Mouse (Mus musculus): ENCODE measurements around the gene Prkce. TPM values are rescaled to one million over a fixed set of nuclear protein-coding genes. Genes with fewer than 3 reads are reported as not detected.

Prkce gene
- polyA plus RNA-seq, 1 experiment from 2014 or later: 35.7 TPM

DNA sequence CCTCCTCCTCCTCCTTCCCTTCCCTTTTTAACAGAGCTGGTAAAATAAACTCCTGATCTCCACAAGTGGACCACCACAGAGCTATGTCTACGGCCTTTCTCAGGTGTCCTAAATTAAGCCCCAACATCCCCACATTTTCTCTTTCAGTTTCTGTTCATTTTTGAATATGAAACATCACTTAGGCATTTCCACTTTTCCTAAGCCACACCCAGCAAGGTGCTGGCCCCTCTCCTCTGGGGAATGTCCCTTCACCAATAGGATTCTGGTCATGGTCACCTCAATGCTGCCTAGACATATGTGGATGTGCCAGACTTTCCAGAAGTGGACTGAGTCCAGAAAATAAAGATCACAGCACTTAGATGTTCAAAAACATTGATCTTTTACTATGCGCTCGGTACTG lies 193.3 kb downstream of the Prkce start:
- Histone ChIP-seq H3K4me1 (ENCODE audit: control insufficient read depth, insufficient read depth, low read depth, low read length) (peaks cover 7% of the 10 kb centered on the region), H3K27me3 (replicated peaks; ENCODE audit: control insufficient read depth, insufficient read depth, low read length) (no peaks in the 10 kb centered on the region), H3K4me3 (ENCODE audit: low read length) (no peak overlapping the region), H3K4me2 (ENCODE audit: low read length) (no peak overlapping the region), H3K9me3 (ENCODE audit: control insufficient read depth, low read length) (no peaks in the 10 kb centered on the region), H3K36me3 (ENCODE audit: control insufficient read depth, insufficient read depth, low read length) (no peaks in the 10 kb centered on the region), H3K27ac (ENCODE audit: low read depth, low read length) (no peak overlapping the region), H3K9ac (ENCODE audit: low read depth, low read length) (no peak overlapping the region)
- ATAC-seq: no peak
- 95% methylated on average over 3 of the region's 3 CpGs for WGBS

DNA sequence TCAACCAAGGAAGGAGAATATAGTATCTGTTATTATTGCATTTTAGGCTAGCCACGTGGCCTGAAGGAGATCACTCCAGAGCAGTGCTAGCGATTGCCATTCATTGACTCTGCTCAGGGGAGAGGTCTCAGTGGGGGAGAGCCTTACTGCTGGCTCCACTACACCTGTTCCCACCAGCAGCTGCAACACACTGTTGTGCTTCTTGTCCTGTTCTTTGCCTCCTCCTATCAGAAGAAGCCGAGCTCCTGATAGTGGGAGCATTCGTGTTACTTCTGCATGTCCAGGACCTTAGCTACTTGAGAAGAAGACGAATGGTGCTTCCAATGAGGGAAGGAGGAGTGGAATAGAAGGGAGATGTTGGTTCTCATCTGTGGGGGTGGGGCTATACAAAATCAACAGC lies 195.8 kb downstream of the Prkce start:
- no peak for ATAC-seq
- Histone ChIP-seq H3K27me3 (replicated peaks; ENCODE audit: control insufficient read depth, insufficient read depth, low read length) (no peaks in the 10 kb centered on the region), H3K36me3 (ENCODE audit: control insufficient read depth, insufficient read depth, low read length) (no peaks in the 10 kb centered on the region), H3K9me3 (ENCODE audit: control insufficient read depth, low read length) (no peaks in the 10 kb centered on the region), H3K9ac (ENCODE audit: low read depth, low read length) (no peak overlapping the region), H3K4me3 (ENCODE audit: low read length) (no peak overlapping the region), H3K4me2 (ENCODE audit: low read length) (no peak overlapping the region), H3K27ac (ENCODE audit: low read depth, low read length) (no peak overlapping the region), H3K4me1 (ENCODE audit: control insufficient read depth, insufficient read depth, low read depth, low read length) (peaks cover 17% of the 10 kb centered on the region)
- 65% methylated on average over 5 of the region's 5 CpGs for WGBS

DNA sequence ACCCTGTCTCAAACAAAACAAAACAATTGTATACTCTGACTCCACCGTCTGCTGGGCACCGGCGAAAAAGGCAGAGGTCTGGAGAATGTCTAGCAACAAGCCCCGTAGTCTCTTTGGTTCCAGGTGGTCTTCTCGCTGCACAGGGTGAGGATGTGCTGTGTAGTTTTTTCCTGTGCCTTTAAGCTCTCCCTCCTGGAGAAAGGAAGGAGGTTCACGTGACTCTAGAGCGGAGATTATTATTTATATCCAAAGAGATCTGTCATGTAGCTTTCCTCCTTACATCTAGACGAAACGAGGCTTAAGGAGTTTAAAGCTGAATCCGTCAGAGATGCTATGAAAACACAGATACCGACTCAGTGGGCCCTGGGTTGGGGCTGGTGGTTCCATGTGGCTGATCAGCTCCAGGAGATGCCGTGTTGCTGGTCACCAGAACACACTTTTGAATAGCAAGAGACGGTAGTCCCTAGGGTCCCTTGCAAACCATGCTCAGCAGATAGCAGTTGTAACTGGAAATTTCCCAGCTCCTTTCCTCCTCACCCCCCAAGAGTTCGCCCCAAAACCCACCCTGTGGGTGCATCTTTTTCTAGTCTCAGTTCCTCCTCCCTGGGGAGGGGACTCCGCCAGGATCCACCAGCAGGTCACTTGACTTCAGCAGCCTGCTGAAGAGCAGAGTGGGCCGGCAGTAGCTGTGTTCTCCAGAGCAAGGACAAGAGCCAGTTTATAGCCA lies 196.9 kb downstream of the Prkce start:
- Histone ChIP-seq H3K9me3 (ENCODE audit: control insufficient read depth, low read length) (no peaks in the 10 kb centered on the region), H3K9ac (ENCODE audit: low read depth, low read length) (no peak overlapping the region), H3K27me3 (replicated peaks; ENCODE audit: control insufficient read depth, insufficient read depth, low read length) (no peaks in the 10 kb centered on the region), H3K4me1 (ENCODE audit: control insufficient read depth, insufficient read depth, low read depth, low read length) (peaks cover 17% of the 10 kb centered on the region), H3K27ac (ENCODE audit: low read depth, low read length) (no peak overlapping the region), H3K4me2 (ENCODE audit: low read length) (no peak overlapping the region), H3K36me3 (ENCODE audit: control insufficient read depth, insufficient read depth, low read length) (no peaks in the 10 kb centered on the region), H3K4me3 (ENCODE audit: low read length) (no peak overlapping the region)
- 72% methylated on average over 16 of the region's 16 CpGs for WGBS
- 0 out of 2 replicates have a peak, but pooled peaks have one; percentile 43 for ATAC-seq

DNA sequence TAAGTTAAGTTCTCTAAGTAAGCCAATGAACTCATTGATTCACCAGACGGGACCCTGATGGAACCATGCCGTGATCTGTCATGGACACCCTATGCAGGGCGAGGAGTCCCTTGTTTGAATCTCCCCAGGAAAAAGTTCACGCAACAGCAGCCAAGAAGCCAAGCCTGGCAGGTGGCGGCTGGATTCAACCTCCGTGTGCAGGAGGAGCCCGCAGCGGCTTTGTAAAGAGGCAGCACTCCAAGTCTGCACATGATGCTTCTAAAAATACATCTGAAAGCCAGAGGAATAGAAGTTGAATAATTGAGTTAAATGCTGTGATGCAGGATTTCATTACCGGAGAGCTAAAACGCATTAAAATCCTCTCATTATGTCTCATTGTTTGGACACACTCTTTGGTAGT lies 199.3 kb downstream of the Prkce start:
- no peak; the same call in 1 of the 2 replicates for ATAC-seq
- Histone ChIP-seq H3K4me3 (ENCODE audit: low read length) (no peak overlapping the region), H3K36me3 (ENCODE audit: control insufficient read depth, insufficient read depth, low read length) (no peaks in the 10 kb centered on the region), H3K27me3 (replicated peaks; ENCODE audit: control insufficient read depth, insufficient read depth, low read length) (no peaks in the 10 kb centered on the region), H3K27ac (ENCODE audit: low read depth, low read length) (0 out of 2 replicates have a peak overlapping the region, but pooled peaks have one; percentile 44), H3K4me1 (ENCODE audit: control insufficient read depth, insufficient read depth, low read depth, low read length) (peaks cover 28% of the 10 kb centered on the region), H3K9ac (ENCODE audit: low read depth, low read length) (no peak overlapping the region), H3K4me2 (ENCODE audit: low read length) (no peak overlapping the region), H3K9me3 (ENCODE audit: control insufficient read depth, low read length) (no peaks in the 10 kb centered on the region)
- WGBS: 50% methylated on average over 10 of the region's 10 CpGs

DNA sequence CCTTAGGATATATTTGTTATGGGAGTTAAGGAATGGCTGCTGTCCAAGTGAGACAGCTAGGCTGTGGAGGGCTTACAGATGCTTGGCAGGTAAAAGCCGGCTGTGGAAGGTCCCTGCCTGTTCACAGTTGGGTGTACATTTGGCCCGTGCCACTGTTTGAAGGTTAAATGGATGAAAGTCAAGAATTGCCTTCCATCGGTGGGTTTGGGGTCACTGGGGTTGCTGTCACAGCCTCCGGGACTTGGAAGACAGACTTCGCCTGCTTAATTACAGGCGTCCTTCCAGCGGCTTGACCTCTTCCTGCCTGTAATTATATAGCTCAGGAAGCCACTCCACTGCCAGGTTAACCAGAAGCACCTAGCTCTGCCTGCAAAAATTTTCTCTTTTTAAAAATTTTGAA lies 200.1 kb downstream of the Prkce start:
- Histone ChIP-seq H3K27me3 (replicated peaks; ENCODE audit: control insufficient read depth, insufficient read depth, low read length) (no peaks in the 10 kb centered on the region), H3K9me3 (ENCODE audit: control insufficient read depth, low read length) (no peaks in the 10 kb centered on the region), H3K27ac (ENCODE audit: low read depth, low read length) (0 out of 2 replicates have a peak overlapping the region, but pooled peaks have one; percentile 29), H3K4me1 (ENCODE audit: control insufficient read depth, insufficient read depth, low read depth, low read length) (peaks cover 28% of the 10 kb centered on the region), H3K4me3 (ENCODE audit: low read length) (no peak overlapping the region), H3K4me2 (ENCODE audit: low read length) (no peak overlapping the region), H3K9ac (ENCODE audit: low read depth, low read length) (no peak overlapping the region), H3K36me3 (ENCODE audit: control insufficient read depth, insufficient read depth, low read length) (no peaks in the 10 kb centered on the region)
- no peak for ATAC-seq
- 38% methylated on average over 7 of the region's 7 CpGs for WGBS

DNA sequence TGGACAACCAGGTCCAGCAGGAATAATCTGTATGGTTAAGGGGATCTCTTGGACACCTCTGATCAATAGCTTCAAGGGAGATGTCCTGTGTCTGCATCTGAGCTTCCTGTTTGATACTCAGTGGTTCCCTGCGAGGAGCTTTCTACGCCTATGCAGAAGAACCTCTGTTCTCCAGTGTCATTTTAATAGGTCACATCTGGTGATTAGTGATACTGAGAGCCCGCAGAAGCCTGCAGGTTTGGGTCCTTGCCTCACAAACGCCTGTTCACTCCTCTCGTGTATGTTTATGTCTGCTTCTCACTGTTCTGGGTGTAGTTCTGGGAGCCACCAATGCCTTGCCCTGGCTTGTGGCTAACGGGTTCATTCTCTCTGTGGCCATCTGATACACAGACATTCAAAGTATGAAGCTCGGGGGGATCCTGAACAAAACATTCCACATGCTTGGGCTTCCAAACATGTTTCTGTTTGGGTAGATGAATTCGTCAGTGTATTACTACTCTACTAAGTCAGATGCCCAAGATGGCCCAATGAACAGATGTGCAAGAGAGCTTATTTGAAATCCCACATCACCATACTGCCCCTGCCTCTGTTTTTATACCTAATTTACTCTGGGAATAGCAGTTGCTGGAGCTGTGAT lies 202.6 kb downstream of the Prkce start:
- Histone ChIP-seq H3K4me1 (ENCODE audit: control insufficient read depth, insufficient read depth, low read depth, low read length) (peaks cover 26% of the 10 kb centered on the region), H3K27ac (ENCODE audit: low read depth, low read length) (no peak overlapping the region; the same call in 1 of the 2 replicates), H3K36me3 (ENCODE audit: control insufficient read depth, insufficient read depth, low read length) (no peaks in the 10 kb centered on the region), H3K27me3 (replicated peaks; ENCODE audit: control insufficient read depth, insufficient read depth, low read length) (no peaks in the 10 kb centered on the region), H3K9ac (ENCODE audit: low read depth, low read length) (no peak overlapping the region), H3K9me3 (ENCODE audit: control insufficient read depth, low read length) (no peaks in the 10 kb centered on the region), H3K4me2 (ENCODE audit: low read length) (no peak overlapping the region), H3K4me3 (ENCODE audit: low read length) (no peak overlapping the region)
- 75% methylated on average over 8 of the region's 8 CpGs for WGBS
- ATAC-seq: no peak

DNA sequence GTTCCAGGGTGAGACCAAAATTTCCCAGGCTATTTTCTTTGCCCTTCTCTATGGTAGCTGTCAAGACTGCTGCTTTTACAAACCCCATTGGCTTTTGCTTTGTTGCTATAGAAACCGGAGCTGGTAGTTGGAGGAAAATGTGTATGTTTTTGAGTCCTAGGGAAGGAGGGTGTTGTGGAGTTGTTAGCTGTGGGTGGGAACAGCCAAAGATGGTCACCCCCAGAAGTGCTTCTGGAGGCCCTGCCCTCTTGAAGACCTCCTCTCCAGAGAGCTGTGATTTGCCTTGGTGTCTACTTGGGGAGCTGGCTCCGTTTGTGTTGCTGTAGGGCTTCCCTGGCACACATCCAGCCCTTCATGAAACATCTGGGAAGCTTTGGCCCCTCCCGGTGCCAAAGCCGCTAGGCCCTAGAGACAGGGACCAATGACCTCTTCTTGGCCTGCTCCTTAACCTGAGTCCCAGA lies 203.5 kb downstream of the Prkce start:
- H3K9ac ChIP-seq (ENCODE audit: low read depth, low read length): no peak overlapping the region
- no peaks in the 10 kb centered on the region for H3K36me3 ChIP-seq (ENCODE audit: control insufficient read depth, insufficient read depth, low read length)
- H3K9me3 ChIP-seq (ENCODE audit: control insufficient read depth, low read length): no peaks in the 10 kb centered on the region
- H3K4me2 ChIP-seq (ENCODE audit: low read length): peak overlapping the region; percentile 24; the same call in 1 of the 2 replicates
- H3K4me3 ChIP-seq (ENCODE audit: low read length): no peak overlapping the region
- H3K4me1 ChIP-seq (ENCODE audit: control insufficient read depth, insufficient read depth, low read depth, low read length): peaks cover 26% of the 10 kb centered on the region
- 47% methylated on average over 4 of the region's 4 CpGs for WGBS
- H3K27me3 ChIP-seq (replicated peaks; ENCODE audit: control insufficient read depth, insufficient read depth, low read length): no peaks in the 10 kb centered on the region
- ATAC-seq: peak; percentile 73
- peak overlapping the region; percentile 37 for H3K27ac ChIP-seq (ENCODE audit: low read depth, low read length)

DNA sequence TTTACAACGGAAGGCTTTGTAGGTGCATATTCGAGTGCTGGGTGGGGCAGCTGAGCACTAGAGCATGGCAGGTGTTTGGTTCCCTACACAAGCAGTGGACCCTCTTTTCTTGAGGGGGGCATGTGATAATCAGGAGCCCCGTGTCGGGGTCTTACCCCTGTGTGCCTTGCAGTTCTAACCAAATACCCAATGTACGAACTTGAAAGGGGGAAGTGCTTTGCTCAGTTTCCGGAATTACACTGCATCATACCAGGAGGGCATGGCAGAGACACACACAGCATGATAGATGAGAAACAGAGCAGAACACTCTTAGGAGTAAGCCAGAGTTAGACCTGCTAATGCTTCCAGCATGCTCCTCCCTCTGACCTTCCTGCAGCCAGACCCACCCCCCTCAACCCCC lies 208.8 kb downstream of the Prkce start:
- WGBS: 97% methylated on average over 6 of the region's 6 CpGs
- no peak for ATAC-seq

DNA sequence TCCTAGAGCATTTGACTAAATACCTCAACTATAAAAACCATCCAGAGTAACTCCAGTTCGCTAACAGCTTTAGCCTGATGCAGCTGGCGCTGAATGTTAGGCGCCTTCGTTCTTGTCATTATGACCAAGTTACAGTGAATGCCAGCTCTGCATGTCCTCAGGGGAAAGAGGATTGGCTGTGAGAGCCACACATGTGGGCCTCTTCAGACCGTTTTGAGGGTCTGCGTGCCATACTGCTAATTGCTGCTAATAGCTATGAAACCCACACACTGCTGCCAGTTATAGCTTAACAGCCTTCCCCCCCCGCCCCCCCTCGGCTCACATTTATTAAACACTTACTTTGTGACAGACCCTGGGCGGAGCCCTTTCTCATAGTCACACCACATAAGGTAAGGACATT lies 210.3 kb downstream of the Prkce start:
- H3K4me2 ChIP-seq (ENCODE audit: low read length): no peak overlapping the region
- WGBS: 60% methylated on average over 9 of the region's 9 CpGs
- H3K9me3 ChIP-seq (ENCODE audit: control insufficient read depth, low read length): no peaks in the 10 kb centered on the region
- H3K27me3 ChIP-seq (replicated peaks; ENCODE audit: control insufficient read depth, insufficient read depth, low read length): no peaks in the 10 kb centered on the region
- ATAC-seq: no peak
- no peak overlapping the region for H3K9ac ChIP-seq (ENCODE audit: low read depth, low read length)
- H3K4me3 ChIP-seq (ENCODE audit: low read length): no peak overlapping the region
- H3K4me1 ChIP-seq (ENCODE audit: control insufficient read depth, insufficient read depth, low read depth, low read length): peaks cover 8% of the 10 kb centered on the region
- H3K27ac ChIP-seq (ENCODE audit: low read depth, low read length): no peak overlapping the region
- H3K36me3 ChIP-seq (ENCODE audit: control insufficient read depth, insufficient read depth, low read length): no peaks in the 10 kb centered on the region

More for the DNA sequence above, 208.8 kb downstream of the Prkce start:
- Histone ChIP-seq H3K9ac (ENCODE audit: low read depth, low read length) (no peak overlapping the region), H3K4me3 (ENCODE audit: low read length) (no peak overlapping the region), H3K27me3 (replicated peaks; ENCODE audit: control insufficient read depth, insufficient read depth, low read length) (no peaks in the 10 kb centered on the region), H3K9me3 (ENCODE audit: control insufficient read depth, low read length) (no peaks in the 10 kb centered on the region), H3K27ac (ENCODE audit: low read depth, low read length) (no peak overlapping the region), H3K4me1 (ENCODE audit: control insufficient read depth, insufficient read depth, low read depth, low read length) (peaks cover 11% of the 10 kb centered on the region), H3K36me3 (ENCODE audit: control insufficient read depth, insufficient read depth, low read length) (no peaks in the 10 kb centered on the region), H3K4me2 (ENCODE audit: low read length) (no peak overlapping the region)
